Comparison of ENCODE assay signal across 20 mouse cellular contexts in genomic region chr5:130197981-130198380, GRCm38 (mm10).
"Had no signal": no experiment of that assay in that cellular context is flagged by ENCODE, and none has a peak within 500 bp of the region (broad histone marks: within the 10 kb centered on the region; RNA-seq: fewer than 3 reads in every experiment).

No protein-coding gene starts in this region.

- DNase-seq: kidney, adult 8-10 months; kidney, postnatal 14 days; liver; lung, adult 18-20 months; lung, postnatal 10 days; lung, postnatal 36 days; thymus, adult 2 months; thymus, postnatal 14 days; thymus, postnatal 4 days had no signal

- ATAC-seq: liver, embryonic 12.5 days; midbrain, embryonic 13.5 days; midbrain, embryonic 16.5 days had no signal

- H3K27ac ChIP-seq: limb, embryonic 10.5 days; limb, embryonic 13.5 days; liver, embryonic 12.5 days; liver, embryonic 15.5 days; lung, embryonic 15.5 days; midbrain, embryonic 10.5 days; midbrain, embryonic 13.5 days; stomach, postnatal 0 days had no signal

- H3K4me2 ChIP-seq: kidney, embryonic 15.5 days; limb, embryonic 13.5 days; liver, embryonic 12.5 days; liver, embryonic 15.5 days; lung, embryonic 15.5 days; midbrain, embryonic 13.5 days had no signal

- H3K9ac ChIP-seq: kidney, embryonic 15.5 days; limb, embryonic 13.5 days; liver, embryonic 12.5 days; liver, embryonic 15.5 days; lung, embryonic 15.5 days; midbrain, embryonic 13.5 days had no signal

- H3K4me1 ChIP-seq: limb, embryonic 10.5 days; limb, embryonic 13.5 days; lung, embryonic 15.5 days; midbrain, embryonic 10.5 days; midbrain, embryonic 13.5 days had no signal

- H3K4me3 ChIP-seq: kidney, embryonic 15.5 days; limb, embryonic 10.5 days; limb, embryonic 13.5 days; liver, embryonic 12.5 days; liver, embryonic 15.5 days; lung, embryonic 15.5 days; megakaryocyte, embryonic 14.5 days; midbrain, embryonic 10.5 days; midbrain, embryonic 13.5 days had no signal

- H3K27me3 ChIP-seq: kidney, embryonic 15.5 days; limb, embryonic 13.5 days; liver, embryonic 12.5 days; liver, embryonic 15.5 days; lung, embryonic 15.5 days; megakaryocyte, embryonic 14.5 days; midbrain, embryonic 13.5 days had no signal

- H3K9me3 ChIP-seq: kidney, embryonic 15.5 days; limb, embryonic 10.5 days; limb, embryonic 13.5 days; liver, embryonic 12.5 days; liver, embryonic 15.5 days; lung, embryonic 15.5 days; megakaryocyte, embryonic 14.5 days; midbrain, embryonic 10.5 days; midbrain, embryonic 13.5 days had no signal
